Mouse (Mus musculus) left cerebral cortex, postnatal 14 days (tissue): ENCODE measurements at regions not wholly inside any gene's neighbourhood (a gene's known extent, or its start where the extent isn't known, plus 50 kb on each side); places are given as distances from the start of the nearest gene placed in this dataset.
"Not testable (repeated sequence)": the region's sequence is repeated elsewhere in the genome, so short reads cannot be mapped to it uniquely, and the experiment has no call there.

Experiments used
- DNase-seq, 2 experiments: peaks; one replicate each; pipeline ENCODE4 v3.0.0; 2021 to 2022; ENCODE audit warnings: low spot score in 2 of 2, mixed read lengths in 1 of 2
- intact Hi-C: fragments of 180-260 bp; cut with DNase I; formaldehyde crosslinking; loops from one replicate; pipeline ENCODE4 v1.15.1; 2025

- DNase-seq, intact Hi-C loops: not testable (repeated sequence)
These were observed 128.9 kb downstream of the Kap start for GRCm38 (mm10) chr6:133724627-133725026.

GRCm38 (mm10) chr6:133706712-133707111 lies 146.8 kb downstream of the Kap start:
- intact Hi-C loops, result not testable (repeated sequence)
- DNase-seq, result peak; percentile 1 to 28

- intact Hi-C loops, result no loop called here
- no peak for DNase-seq
These were observed 151.9 kb downstream of the Kap start for GRCm38 (mm10) chr6:133701625-133702024.
